Mouse (Mus musculus) hindbrain, embryonic 14.5 days (tissue): ENCODE measurements around the gene Pah. TPM values are rescaled to one million over a fixed set of nuclear protein-coding genes. Genes with fewer than 3 reads are reported as not detected.

Source experiments
- ATAC-seq: fragments of 200-750 bp; cut with Nextera tagmentation; 2 replicates; pipeline ENCODE4 v1.8.0; 2017; ENCODE audit warnings: moderate number of reproducible peaks, mild to moderate bottlenecking, moderate TSS enrichment, moderate library complexity; ENCODE audit not compliant: low FRiP score
- DNase-seq: peaks from one replicate; pipeline ENCODE4 v3.0.0-alpha.2; 2015; ENCODE audit warnings: low spot score
- H3K27ac ChIP-seq: fragments of 300-500 bp; sonication (generic); 2 replicates; pipeline ENCODE4 v1.5.1; 2014; ENCODE audit warnings: mild to moderate bottlenecking, moderate library complexity
- H3K27me3 ChIP-seq: fragments of 300-500 bp; sonication (generic); 2 replicates; pipeline ENCODE4 v1.6.1; 2014; ENCODE audit warnings: mild to moderate bottlenecking, low read length, mixed read lengths; ENCODE audit not compliant: control insufficient read depth, insufficient read depth
- H3K36me3 ChIP-seq: fragments of 300-500 bp; sonication (generic); replicated peaks from 2 replicates; pipeline ENCODE4 v1.6.1; 2014; ENCODE audit not compliant: control insufficient read depth, insufficient read depth
- H3K4me1 ChIP-seq: fragments of 300-500 bp; sonication (generic); replicated peaks from 2 replicates; pipeline ENCODE4 v1.6.1; 2014; ENCODE audit warnings: antibody characterized with exemption, low read length, mixed read lengths; ENCODE audit not compliant: control insufficient read depth, insufficient read depth
- H3K4me2 ChIP-seq: fragments of 300-500 bp; sonication (generic); replicated peaks from 2 replicates; pipeline ENCODE4 v1.6.1; 2014; ENCODE audit warnings: mild to moderate bottlenecking, moderate library complexity
- H3K4me3 ChIP-seq: fragments of 300-500 bp; sonication (generic); replicated peaks from 2 replicates; pipeline ENCODE4 v1.5.1; 2014; ENCODE audit warnings: mild to moderate bottlenecking, low read length
- H3K9ac ChIP-seq: fragments of 300-500 bp; sonication (generic); 2 replicates; pipeline ENCODE4 v1.6.1; 2014
- H3K9me3 ChIP-seq: fragments of 300-500 bp; sonication (generic); 2 replicates; pipeline ENCODE4 v1.6.1; 2016; ENCODE audit warnings: low read length; ENCODE audit not compliant: control insufficient read depth
- WGBS: fragments of 180-500 bp; shearing (Covaris S2); extraction: QIAGEN DNeasy Blood & Tissue Kit; methylation state at CpG from one replicate; pipeline ENCODE4 v1.1.7; 2014; 5-methylcytosine and 5-hydroxymethylcytosine counted together
- polyA plus RNA-seq: library from polyadenylated mRNA; unstranded; fragments of >200 nt; fragmentation: Nextera tagmentation; extraction: Ambion mirVana; gene quantifications from 2 replicates; pipeline ENCODE4 v1.2.1, GENCODE M21; 2014

Gene Pah
- polyA plus RNA-seq = 0.12 and 0.29 TPM in 2 replicates

- no peaks in the 10 kb centered on the region for H3K36me3 ChIP-seq
- no peak for ATAC-seq
- no peak within 1 kb of the TSS for H3K9ac ChIP-seq
- H3K27ac ChIP-seq = no peak within 1 kb of the TSS
- no peak within 1 kb of the TSS for H3K4me2 ChIP-seq
- DNase-seq = no peak
- no peaks in the 10 kb centered on the region for H3K9me3 ChIP-seq
- H3K4me3 ChIP-seq = no peak within 1 kb of the TSS
- no peaks in the 10 kb centered on the region for H3K27me3 ChIP-seq
- WGBS = 90% methylated on average over 5 of the region's 5 CpGs
- no peaks in the 10 kb centered on the region for H3K4me1 ChIP-seq
These were observed at the start of gene Pah for GRCm38 (mm10) chr10:87521646-87522045. Pah (plus strand) TSS chr10:87521795.

- H3K4me2 ChIP-seq = no peak overlapping the region
- H3K27ac ChIP-seq = no peak overlapping the region
- H3K4me3 ChIP-seq = no peak overlapping the region
- H3K36me3 ChIP-seq = no peaks in the 10 kb centered on the region
- peak; percentile 64 for ATAC-seq
- H3K9me3 ChIP-seq = no peaks in the 10 kb centered on the region
- H3K27me3 ChIP-seq = no peaks in the 10 kb centered on the region
- no peak for DNase-seq
- H3K4me1 ChIP-seq = no peaks in the 10 kb centered on the region
- WGBS = 15% methylated on average over 10 of the region's 10 CpGs
- no peak overlapping the region for H3K9ac ChIP-seq
These were observed 48.0 kb upstream of the Pah start for GRCm38 (mm10) chr10:87473475-87474131.

GRCm38 (mm10) chr10:87474971-87475370, 46.6 kb upstream of the Pah start:
- Histone ChIP-seq H3K27me3 (no peaks in the 10 kb centered on the region), H3K9ac (no peak overlapping the region), H3K4me3 (no peak overlapping the region), H3K9me3 (0 out of 2 replicates have a peak, but pooled peaks cover 1% of the 10 kb centered on the region), H3K36me3 (no peaks in the 10 kb centered on the region), H3K4me2 (no peak overlapping the region), H3K4me1 (no peaks in the 10 kb centered on the region), H3K27ac (no peak overlapping the region)
- DNase-seq = no peak
- 26% methylated on average over 2 of the region's 2 CpGs for WGBS
- ATAC-seq = no peak

- WGBS = 39% methylated on average over 5 of the region's 5 CpGs
- Histone ChIP-seq H3K4me2 (no peak overlapping the region), H3K4me1 (no peaks in the 10 kb centered on the region), H3K36me3 (no peaks in the 10 kb centered on the region), H3K27me3 (no peaks in the 10 kb centered on the region), H3K27ac (no peak overlapping the region), H3K4me3 (no peak overlapping the region), H3K9me3 (0 out of 2 replicates have a peak, but pooled peaks cover 4% of the 10 kb centered on the region), H3K9ac (no peak overlapping the region)
- ATAC-seq (no peak), DNase-seq (no peak)
These were observed 43.7 kb upstream of the Pah start for GRCm38 (mm10) chr10:87477895-87478294.

GRCm38 (mm10) chr10:87484831-87485720, 36.5 kb upstream of the Pah start:
- no peaks in the 10 kb centered on the region for H3K36me3 ChIP-seq
- H3K9ac ChIP-seq = peak overlapping the region; percentile 59
- peak; percentile 33; the same call in 1 of the 2 replicates for ATAC-seq
- peaks cover 12% of the 10 kb centered on the region; the same call in 1 of the 2 replicates for H3K27me3 ChIP-seq
- H3K4me2 ChIP-seq = peak overlapping the region; percentile 78
- H3K4me1 ChIP-seq = peaks cover 35% of the 10 kb centered on the region
- WGBS = 3% methylated on average over 17 of the region's 17 CpGs
- peak overlapping the region; percentile 64 for H3K27ac ChIP-seq
- peak overlapping the region; percentile 37 for H3K4me3 ChIP-seq
- 0 out of 2 replicates have a peak, but pooled peaks cover 2% of the 10 kb centered on the region for H3K9me3 ChIP-seq
- peak; percentile 48 for DNase-seq

- peak overlapping the region; percentile 64 for H3K27ac ChIP-seq
- peak overlapping the region; percentile 37 for H3K4me3 ChIP-seq
- H3K4me1 ChIP-seq = peaks cover 35% of the 10 kb centered on the region
- ATAC-seq = peak; percentile 79
- peak overlapping the region; percentile 78 for H3K4me2 ChIP-seq
- no peaks in the 10 kb centered on the region for H3K9me3 ChIP-seq
- H3K36me3 ChIP-seq = no peaks in the 10 kb centered on the region
- WGBS = under 1% methylated on average over 33 of the region's 33 CpGs
- peak; percentile 77 for DNase-seq
- H3K27me3 ChIP-seq = peaks cover 12% of the 10 kb centered on the region; the same call in 1 of the 2 replicates
- H3K9ac ChIP-seq = peak overlapping the region; percentile 59
These were observed 35.6 kb upstream of the Pah start for GRCm38 (mm10) chr10:87485721-87486620.

- Histone ChIP-seq H3K4me1 (peaks cover 38% of the 10 kb centered on the region), H3K27me3 (peaks cover 12% of the 10 kb centered on the region; the same call in 1 of the 2 replicates), H3K4me2 (peak overlapping the region; percentile 53), H3K36me3 (no peaks in the 10 kb centered on the region), H3K27ac (peak overlapping the region; percentile 89), H3K9me3 (no peaks in the 10 kb centered on the region), H3K4me3 (peak overlapping the region; percentile 18; the same call in 1 of the 2 replicates), H3K9ac (peak overlapping the region; percentile 53)
- DNase-seq (peak; percentile 84), ATAC-seq (peak; percentile 73)
- WGBS = under 1% methylated on average over 16 of the region's 16 CpGs
These were observed 33.0 kb upstream of the Pah start for GRCm38 (mm10) chr10:87488429-87489145.

- DNase-seq (peak; percentile 74), ATAC-seq (peak; percentile 7; the same call in 1 of the 2 replicates)
- no peaks in the 10 kb centered on the region for H3K36me3 ChIP-seq
- H3K4me2 ChIP-seq = peak overlapping the region; percentile 53
- H3K4me1 ChIP-seq = peaks cover 46% of the 10 kb centered on the region
- WGBS = under 1% methylated on average over 18 of the region's 18 CpGs
- peak overlapping the region; percentile 17 for H3K4me3 ChIP-seq
- H3K27ac ChIP-seq = peak overlapping the region; percentile 89
- peaks cover 12% of the 10 kb centered on the region; the same call in 1 of the 2 replicates for H3K27me3 ChIP-seq
- H3K9me3 ChIP-seq = no peaks in the 10 kb centered on the region
- H3K9ac ChIP-seq = peak overlapping the region; percentile 53
These were observed 32.2 kb upstream of the Pah start for GRCm38 (mm10) chr10:87489246-87490009.
